Mouse (Mus musculus) left cerebral cortex, postnatal 14 days (tissue): ENCODE data around the gene Nmt2. TPM values are rescaled to one million over a fixed set of nuclear protein-coding genes. Genes with fewer than 3 reads are reported as not detected.
A peak's percentile ranks its signal among the peaks of the same experiment; 100 is the strongest.

Source experiments
- DNase-seq, 2 experiments: peaks; one replicate each; pipeline ENCODE4 v3.0.0; 2021 to 2022; ENCODE audit warnings: low spot score in 2 of 2, mixed read lengths in 1 of 2
- intact Hi-C: fragments of 180-260 bp; cut with DNase I; formaldehyde crosslinking; loops from one replicate; pipeline ENCODE4 v1.15.1; 2025
- total RNA-seq, 2 experiments: library from RNA; stranded (reverse); gene quantifications; 2 replicates each; pipeline ENCODE4 v1.2.3; 2021

The Nmt2 gene
- total RNA-seq, 2 experiments from 2014 or later, result 78.6 to 80.2 TPM

DNA sequence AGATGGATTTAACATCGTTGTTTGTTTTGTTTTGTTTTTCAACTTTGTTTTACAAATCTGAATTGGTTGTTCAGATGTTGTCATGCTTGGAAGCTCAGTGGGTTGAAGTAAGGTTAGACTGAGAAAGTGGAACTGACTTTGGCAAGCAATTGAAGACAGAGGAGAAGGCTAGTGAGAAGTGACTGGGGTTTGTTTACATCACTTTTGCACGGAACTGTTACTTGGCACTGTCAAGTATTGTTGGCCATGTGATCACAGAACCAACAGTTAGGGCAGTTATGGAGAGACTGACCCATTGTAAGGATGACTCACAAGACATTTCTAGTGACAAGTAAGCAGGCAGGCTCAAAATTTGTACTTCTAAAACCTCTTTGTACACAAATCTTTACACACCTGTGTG is 39.1 kb downstream of the Nmt2 start:
- intact Hi-C loops, result no loop called here
- no peak for DNase-seq

DNA sequence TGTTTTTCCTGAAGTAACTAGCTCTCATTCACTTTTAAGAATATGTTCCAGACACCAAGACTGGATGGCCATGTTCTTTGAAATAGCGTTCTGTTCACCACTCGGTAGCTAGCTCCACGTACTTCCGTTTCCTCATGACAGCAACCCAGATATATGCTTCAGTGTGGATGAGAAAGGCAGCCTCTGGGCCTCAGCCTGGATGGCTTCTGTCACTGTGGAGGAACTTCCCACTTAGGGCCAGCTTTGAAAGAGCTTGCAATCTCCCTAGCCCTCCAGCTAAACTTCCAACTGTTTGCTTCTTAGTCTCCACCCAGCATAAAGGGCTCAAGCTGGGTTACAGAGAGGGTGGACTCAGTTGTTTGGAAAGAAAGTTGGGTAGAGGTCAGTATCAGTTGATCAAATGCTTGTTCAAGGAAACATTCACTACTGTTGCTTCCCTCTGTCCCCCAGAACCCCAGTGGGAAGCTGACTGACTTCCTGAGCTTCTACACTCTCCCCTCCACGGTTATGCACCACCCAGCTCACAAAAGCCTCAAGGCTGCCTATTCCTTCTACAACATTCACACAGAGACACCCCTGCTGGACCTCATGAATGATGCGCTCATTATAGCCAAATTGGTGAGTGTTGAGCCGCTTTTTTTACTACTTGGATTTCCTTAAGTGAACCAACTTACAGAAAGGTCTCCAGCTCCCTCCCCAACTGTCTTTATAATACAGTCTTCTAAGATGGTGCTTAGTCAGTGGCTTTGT is 40.5 kb downstream of the Nmt2 start:
- no peak for DNase-seq
- intact Hi-C loops, result no loop called here

DNA sequence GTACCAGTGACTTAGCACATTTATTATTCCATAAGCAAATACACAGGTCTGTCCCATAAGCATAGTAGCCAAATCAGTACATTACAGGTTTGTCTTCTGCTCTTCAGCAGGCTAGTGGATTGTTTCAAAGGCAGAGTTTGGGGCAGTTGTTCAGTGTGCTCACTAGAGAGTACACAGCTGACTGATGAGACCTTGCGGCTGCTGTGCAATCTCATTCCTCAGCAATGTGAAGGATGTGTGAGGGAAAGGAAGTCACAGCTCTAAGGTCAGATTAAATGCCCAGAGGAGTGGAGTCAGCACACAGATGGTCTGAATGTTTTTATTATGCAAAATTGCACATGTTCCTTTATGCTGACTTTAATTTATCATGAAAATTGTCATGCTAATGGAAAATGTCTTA is 42.5 kb downstream of the Nmt2 start:
- intact Hi-C loops, result no loop called here
- no peak for DNase-seq

DNA sequence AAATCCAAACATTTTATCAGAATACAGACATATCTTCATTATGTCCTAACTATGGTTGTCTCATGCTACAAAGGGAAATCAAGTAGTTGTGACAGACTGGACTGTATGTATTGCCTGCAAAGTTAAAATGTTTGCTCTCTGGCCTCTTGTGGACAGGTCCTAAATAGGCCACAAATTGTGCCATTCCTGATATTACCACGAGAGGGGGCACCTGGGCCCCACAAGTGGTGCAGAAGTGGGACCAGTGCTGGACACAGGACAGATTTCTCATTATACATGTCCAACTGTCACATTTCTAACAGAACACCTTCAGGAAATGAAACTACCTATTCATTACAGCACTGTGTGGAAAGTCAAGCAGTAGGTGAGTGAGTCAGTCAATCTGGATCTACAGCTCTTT is 43.3 kb downstream of the Nmt2 start:
- intact Hi-C loops, result no loop called here
- peak in 1 of 2 experiments; percentile 38 for DNase-seq

DNA sequence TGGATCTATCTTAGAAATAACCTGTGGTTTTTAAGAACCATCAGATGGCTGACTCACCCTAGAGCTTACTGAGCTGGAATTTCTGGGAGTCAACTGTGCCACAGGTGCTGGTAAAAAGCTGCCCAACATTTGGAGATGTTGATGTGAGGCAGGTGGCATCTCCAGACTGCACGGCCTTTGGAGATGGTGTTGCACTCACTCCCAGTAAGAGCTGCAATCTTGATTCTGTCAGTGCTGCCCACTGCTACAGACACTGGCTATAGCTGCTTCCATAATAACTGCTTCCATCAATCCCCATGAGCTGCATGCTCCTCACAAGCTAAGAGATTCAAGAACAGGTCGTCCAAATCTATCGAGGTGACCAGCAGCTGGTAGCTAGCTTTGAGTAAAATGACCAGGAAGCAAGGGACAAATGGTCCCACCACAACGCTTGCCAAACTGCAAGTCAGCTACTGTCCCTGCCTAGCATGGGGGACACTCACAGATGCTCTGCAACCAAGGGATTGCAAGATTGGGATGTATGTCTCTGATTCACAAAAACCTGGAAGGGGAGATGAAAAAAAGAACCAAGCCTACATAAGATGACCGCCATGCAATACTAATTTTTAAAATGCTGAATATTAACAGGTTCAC is 47.2 kb downstream of the Nmt2 start:
- DNase-seq, result no peak
- intact Hi-C loops, result loop anchor here (5.0 kb wide), 1 partner anchor 214 kb away; no protein-coding TSS in a partner anchor

DNA sequence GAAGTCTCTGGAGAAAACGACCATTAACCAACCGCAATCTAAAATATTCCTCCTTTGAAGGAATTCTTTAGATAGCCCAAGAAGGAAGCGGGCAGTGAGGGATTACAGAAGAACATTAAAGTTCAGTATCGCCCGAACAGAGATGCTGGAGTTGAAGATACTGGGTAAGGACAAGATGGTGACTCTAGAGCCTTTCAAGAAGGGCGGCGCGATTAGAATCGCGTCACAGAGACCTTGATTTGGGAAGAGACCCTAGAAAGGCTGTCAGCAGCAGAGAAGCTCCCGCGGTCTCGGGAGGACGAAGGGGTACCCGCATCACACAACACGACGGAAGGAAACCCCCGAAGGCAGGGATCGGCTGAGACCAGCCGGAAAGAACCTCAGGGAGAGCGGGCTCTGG is 48.0 kb downstream of the Nmt2 start:
- DNase-seq, result no peak
- intact Hi-C loops, result loop anchor here (2.0 to 5.0 kb wide), 2 partner anchors 47 to 215 kb away; partner anchors contain the start of gene Nmt2

DNA sequence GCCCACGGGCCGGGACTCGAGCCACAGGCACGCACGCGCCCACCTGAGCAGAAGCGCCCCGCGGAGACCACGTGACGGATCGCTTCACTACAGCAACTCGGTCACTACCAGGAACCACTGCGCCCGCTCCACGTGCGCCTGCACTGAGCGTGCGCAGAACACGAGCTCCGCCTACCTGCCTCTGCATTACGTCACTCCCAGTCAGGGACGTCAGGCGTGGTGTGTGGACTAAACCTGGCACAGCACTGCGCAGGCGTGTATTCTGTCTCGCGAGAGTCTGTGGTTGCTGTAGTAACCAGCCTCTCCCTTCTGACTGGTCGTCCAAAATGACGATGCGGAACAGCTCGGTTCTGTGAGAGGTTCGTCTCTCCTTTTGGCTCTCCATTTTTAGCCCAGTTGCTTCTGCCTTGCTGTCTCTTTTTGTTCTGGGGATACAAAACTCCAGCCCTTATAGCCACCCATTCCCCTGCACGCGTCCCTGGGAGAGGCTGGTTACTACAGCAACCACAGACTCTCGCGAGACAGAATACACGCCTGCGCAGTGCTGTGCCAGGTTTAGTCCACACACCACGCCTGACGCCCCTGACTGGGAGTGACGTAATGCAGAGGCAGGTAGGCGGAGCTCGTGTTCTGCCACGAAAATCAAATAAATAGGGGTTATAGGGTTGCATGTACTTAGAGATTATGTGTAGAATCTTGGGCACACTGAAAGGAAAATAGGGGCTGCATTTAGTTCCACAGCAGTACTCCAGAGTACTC is 48.7 kb downstream of the Nmt2 start, which contains the start of gene Rpp38:
Rpp38 (minus strand) TSS at position 160 of the 759 bp plus-strand sequence.
- peak; percentile 99 to 100 for DNase-seq
- intact Hi-C loops, result loop anchor here (2.0 to 5.0 kb wide), 2 partner anchors 48 to 215 kb away; partner anchors contain the start of gene Nmt2

DNA sequence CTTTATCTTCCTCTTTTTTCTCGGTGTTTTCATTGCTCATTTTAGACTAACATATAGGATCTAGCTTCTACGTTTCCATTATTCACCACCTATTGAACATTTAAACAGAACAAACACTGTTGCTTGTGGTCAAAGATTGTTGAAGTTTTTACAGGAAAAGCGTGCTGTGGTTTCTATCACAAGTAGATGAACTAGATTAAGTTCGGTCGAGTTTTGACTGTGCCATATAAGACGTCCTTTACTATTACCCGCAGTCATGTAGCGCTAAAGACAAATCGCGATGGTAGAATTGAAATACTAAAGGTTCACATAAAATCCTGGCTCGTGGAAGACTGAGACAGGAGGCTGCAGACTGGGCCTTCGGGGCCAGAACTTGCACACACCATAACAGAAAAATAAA is 49.7 kb downstream of the Nmt2 start:
- DNase-seq, result no peak
- intact Hi-C loops, result loop anchor here (2.0 to 5.0 kb wide), 2 partner anchors 49 to 216 kb away; partner anchors contain the start of gene Nmt2

DNA sequence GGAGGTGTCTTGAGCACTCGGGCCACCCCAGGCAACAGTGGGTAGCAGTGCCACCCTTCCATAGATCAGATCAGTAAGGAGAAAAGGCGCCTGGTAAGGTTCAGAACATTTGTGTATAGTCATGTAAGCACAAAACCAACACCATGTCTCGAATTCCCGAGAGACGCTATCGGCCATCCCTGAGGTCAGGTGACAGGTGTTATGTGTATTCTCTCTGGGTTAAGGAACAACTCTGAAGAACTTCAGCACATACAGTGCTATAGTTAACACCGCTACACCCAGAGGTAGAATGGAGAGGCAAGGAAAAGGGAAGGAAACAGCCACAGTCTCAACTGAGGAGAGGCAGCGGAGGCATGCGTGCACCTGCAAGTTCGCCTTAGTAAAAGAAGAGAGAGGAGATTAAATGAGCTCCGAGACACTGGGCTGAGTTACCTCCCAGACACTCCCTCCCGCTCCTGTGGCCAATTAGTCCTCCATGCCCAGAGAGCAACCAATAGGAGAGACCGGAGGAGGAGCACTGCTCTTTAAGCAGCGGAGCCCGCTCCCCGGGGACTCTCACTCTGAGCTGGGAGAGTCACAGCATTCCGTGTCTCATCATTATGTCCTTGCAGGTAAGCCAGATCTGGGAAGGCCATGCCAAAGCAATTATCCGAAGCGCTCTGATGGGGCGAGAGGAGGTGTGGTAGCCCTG is 51.7 kb downstream of the Nmt2 start, which contains the start of gene Acbd7:
Acbd7 (plus strand) TSS at position 558 of the 691 bp plus-strand sequence.
- peak; percentile 72 to 81 for DNase-seq
- intact Hi-C loops, result no loop called here

DNA sequence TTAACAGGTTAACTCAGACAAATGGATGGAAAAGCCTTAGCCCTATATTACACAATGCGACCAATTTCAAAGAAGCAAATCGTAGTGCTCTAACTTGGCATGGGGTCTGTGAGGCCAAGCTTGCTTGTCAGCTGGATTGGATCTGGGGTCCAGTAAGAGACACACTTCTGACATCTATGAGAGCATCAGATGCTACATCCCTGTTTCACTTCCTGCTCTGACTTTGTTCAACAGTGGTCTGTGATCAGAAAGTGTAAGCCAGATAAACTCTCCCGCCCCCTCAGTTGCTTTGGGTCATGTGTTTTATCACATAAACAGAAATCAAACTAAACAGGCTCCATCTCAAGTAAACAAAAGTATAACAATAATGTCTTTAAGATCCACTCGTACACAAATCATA is 64.4 kb downstream of the Nmt2 start:
- intact Hi-C loops, result loop anchor here (5.0 kb wide), 1 partner anchor 69 kb away; no protein-coding TSS in a partner anchor
- DNase-seq, result no peak

DNA sequence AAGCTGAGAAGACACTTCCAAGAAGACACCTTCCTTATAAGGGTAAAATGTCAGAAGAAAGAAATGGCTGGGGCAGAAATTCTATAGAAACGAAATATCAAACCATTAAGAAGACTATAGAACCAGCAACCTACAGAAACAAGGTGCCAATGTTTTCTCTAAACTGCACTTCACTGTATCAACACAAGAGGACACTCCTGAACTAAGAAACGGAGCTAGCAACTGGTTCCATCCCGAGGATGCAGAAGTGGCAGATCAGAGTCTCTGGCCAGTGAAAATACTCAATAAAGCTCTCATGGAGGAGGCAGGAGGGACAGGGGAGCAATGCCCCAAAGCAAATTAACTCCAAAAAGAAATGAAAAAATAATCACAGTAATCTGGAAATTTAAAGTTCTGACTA is 64.9 kb downstream of the Nmt2 start:
- intact Hi-C loops, result loop anchor here (5.0 kb wide), 1 partner anchor 68 kb away; no protein-coding TSS in a partner anchor
- DNase-seq, result peak; percentile 49 to 67

DNA sequence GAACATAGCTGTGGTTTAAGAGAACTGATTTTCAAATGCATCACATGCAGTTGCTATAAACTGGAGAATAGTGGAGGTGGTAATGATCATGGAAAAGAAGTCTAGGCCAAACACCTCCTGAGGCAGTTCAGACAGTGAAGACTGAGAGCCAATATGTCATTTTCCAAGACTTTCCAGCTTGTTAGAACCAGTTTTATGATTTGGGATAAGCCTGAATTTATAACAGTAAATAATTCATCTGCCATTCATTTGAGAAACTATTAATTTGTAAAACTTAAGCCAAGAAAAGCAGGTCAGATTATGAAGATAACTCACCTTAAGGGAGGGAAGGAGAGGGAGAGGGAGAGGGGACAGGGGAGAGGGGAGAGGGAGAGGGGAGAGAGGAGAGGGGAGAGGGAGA is 69.1 kb downstream of the Nmt2 start:
- DNase-seq, result no peak
- intact Hi-C loops, result loop anchor here (5.0 kb wide), 2 partner anchors 54 to 449 kb away; no protein-coding TSS in a partner anchor

DNA sequence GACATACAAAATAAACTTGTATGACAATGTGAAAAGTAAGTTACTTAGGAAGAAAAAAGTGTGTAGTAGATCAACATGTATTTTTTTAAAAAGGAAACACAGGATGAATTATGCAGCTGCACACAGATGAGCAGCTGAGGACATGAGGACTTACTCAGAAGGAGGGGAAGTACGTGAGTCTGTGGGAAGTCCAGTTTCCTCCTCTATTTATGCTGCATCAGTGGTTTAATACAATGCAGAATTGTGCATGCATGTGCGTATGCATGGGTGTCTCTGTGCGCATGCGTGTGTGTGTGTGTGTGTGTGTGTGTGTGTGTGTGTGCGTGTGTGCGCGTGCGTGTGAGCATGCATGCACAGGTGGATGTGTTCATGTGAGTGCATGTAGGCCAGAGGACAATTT is 71.8 kb downstream of the Nmt2 start:
- intact Hi-C loops, result no loop called here
- DNase-seq, result no peak

DNA sequence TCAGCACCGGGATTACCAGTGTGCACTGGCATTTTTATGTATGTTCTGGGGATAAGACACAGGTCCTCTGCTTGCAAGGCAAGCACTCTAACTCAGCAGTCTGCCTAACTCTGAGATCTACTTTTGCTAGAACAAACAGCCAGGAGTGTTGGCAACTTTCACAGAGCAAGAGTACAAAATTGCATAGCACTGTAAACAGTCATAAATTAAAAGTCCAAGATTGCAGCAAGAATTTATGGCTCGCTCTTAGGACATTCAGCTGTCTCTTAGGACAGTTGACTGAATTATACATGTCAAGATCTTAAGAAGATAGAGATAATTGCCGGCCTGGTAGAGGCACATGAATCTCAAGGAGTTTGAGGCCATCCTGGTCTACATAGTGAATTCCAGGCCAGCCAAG is 72.3 kb downstream of the Nmt2 start:
- DNase-seq, result no peak
- intact Hi-C loops, result no loop called here

DNA sequence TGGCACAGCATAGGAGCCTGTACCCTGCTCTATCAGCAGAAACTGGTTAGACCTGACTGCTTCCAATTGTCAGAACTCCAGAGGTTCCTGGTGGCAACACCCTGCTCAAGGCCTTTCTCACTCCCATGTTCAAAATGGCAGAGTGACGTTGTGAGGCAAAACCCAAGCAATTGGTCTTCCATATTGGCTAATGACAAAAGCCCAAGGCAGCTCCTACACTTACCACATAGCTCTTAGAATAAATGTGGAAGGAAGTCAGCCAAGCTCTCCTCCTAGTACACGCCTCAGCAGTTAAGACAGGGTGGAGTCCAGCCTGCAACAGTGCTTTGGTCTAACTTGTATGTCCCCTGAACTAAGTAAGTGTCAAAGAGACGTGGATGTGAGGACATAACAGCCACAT is 73.9 kb downstream of the Nmt2 start:
- no peak for DNase-seq
- intact Hi-C loops, result no loop called here

DNA sequence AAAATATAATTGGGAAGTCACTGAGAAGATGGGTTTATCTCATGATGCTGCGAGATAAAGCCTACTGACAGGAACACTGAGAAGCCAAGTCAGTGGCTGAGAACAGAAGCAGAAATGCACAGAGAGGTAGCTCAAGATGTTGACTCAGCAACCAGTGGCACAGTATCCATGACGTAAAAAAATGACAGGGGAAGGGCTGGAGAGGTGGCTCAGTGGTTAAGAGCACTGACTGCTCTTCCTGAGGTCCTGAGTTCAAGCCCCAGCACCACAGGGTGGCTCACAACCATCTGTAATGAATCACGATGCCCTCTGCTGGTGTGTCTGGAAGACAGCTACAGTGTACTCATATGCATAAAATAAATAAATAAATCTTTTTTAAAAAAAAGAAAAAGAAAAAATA is 77.1 kb downstream of the Nmt2 start:
- intact Hi-C loops, result no loop called here

DNA sequence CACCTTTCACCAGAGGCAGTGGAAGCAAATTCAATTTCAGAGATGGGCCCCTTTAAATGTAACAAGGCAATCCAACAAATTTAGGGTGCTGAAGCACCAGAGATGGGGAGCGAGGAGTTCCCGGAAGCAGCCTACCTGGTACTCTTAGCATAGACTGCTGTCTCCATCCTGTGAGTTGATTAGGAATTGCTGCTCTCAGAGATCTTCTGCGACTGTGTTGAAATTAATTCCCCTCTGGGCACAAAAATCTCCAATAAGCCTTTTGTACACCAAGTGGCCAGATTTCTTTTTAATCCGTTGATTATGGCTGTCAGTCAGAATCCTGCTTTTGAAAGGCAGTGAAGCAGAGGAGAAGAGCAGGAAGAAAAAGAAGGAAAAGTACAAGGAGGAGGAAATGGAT is 81.1 kb downstream of the Nmt2 start:
- intact Hi-C loops, result no loop called here
- no peak for DNase-seq

More for the DNA sequence above, 77.1 kb downstream of the Nmt2 start:
- DNase-seq, result no peak
